Mouse (Mus musculus) heart, embryonic 16.5 days (tissue): ENCODE measurements around the gene Utrn. TPM values are rescaled to one million over a fixed set of nuclear protein-coding genes. Genes with fewer than 3 reads are reported as not detected.

Source experiments
- ATAC-seq: fragments of 200-750 bp; cut with Nextera tagmentation; replicated peaks from 2 replicates; pipeline ENCODE4 v1.8.0; 2017; ENCODE audit warnings: moderate number of reproducible peaks; ENCODE audit not compliant: insufficient read depth, low FRiP score; ENCODE audit errors: extremely low read depth
- H3K27ac ChIP-seq: fragments of 300-500 bp; sonication (generic); 2 replicates; pipeline ENCODE4 v1.5.1; 2014; ENCODE audit warnings: mild to moderate bottlenecking, low read length, control low read depth, moderate library complexity
- H3K27me3 ChIP-seq: fragments of 300-500 bp; sonication (generic); 2 replicates; pipeline ENCODE4 v1.6.1; 2014; ENCODE audit warnings: low read length, mixed read lengths; ENCODE audit not compliant: control insufficient read depth, insufficient read depth
- H3K36me3 ChIP-seq: fragments of 300-500 bp; sonication (generic); 2 replicates; pipeline ENCODE4 v1.6.1; 2014; ENCODE audit not compliant: control insufficient read depth, insufficient read depth
- H3K4me1 ChIP-seq: fragments of 300-500 bp; sonication (generic); 2 replicates; pipeline ENCODE4 v1.6.1; 2014; ENCODE audit warnings: low read length, mixed read lengths; ENCODE audit not compliant: control insufficient read depth, insufficient read depth
- H3K4me2 ChIP-seq: fragments of 300-500 bp; sonication (generic); 2 replicates; pipeline ENCODE4 v1.6.1; 2014; ENCODE audit warnings: low read depth, mild to moderate bottlenecking, control low read depth, low read length
- H3K4me3 ChIP-seq: fragments of 300-500 bp; sonication (generic); 2 replicates; pipeline ENCODE4 v1.5.1; 2014; ENCODE audit warnings: mild to moderate bottlenecking, control low read depth, low read length
- H3K9ac ChIP-seq: fragments of 300-500 bp; sonication (generic); 2 replicates; pipeline ENCODE4 v1.6.1; 2014; ENCODE audit warnings: low read length, control low read depth
- H3K9me3 ChIP-seq: fragments of 300-500 bp; sonication (generic); replicated peaks from 2 replicates; pipeline ENCODE4 v1.6.1; 2016; ENCODE audit warnings: low read length; ENCODE audit not compliant: control insufficient read depth
- WGBS: fragments of 180-500 bp; shearing (Covaris S2); extraction: QIAGEN DNeasy Blood & Tissue Kit; methylation state at CpG from one replicate; pipeline ENCODE4 v1.1.7; 2014; 5-methylcytosine and 5-hydroxymethylcytosine counted together
- polyA plus RNA-seq: library from polyadenylated mRNA; unstranded; fragments of >200 nt; fragmentation: Nextera tagmentation; extraction: Ambion mirVana; gene quantifications from 2 replicates; pipeline ENCODE4 v1.2.1, GENCODE M21; 2015

The Utrn gene
- polyA plus RNA-seq, 1 experiment from 2014 or later = 65.7 TPM

GRCm38 (mm10) chr10:12834215-12834614 is 35.0 kb downstream of the Utrn start:
- no peak overlapping the region for H3K4me3 ChIP-seq
- 62% methylated on average over 1 of the region's 1 CpGs for WGBS
- H3K27ac ChIP-seq = no peak overlapping the region
- no peaks in the 10 kb centered on the region for H3K9me3 ChIP-seq
- no peaks in the 10 kb centered on the region for H3K27me3 ChIP-seq
- no peak overlapping the region for H3K9ac ChIP-seq
- peaks cover 9% of the 10 kb centered on the region for H3K4me1 ChIP-seq
- ATAC-seq = no peak
- no peaks in the 10 kb centered on the region for H3K36me3 ChIP-seq
- H3K4me2 ChIP-seq = no peak overlapping the region

GRCm38 (mm10) chr10:12832163-12832562 is 37.0 kb downstream of the Utrn start:
- Histone ChIP-seq H3K4me2 (no peak overlapping the region), H3K36me3 (no peaks in the 10 kb centered on the region), H3K9ac (no peak overlapping the region), H3K9me3 (no peaks in the 10 kb centered on the region), H3K27ac (no peak overlapping the region), H3K4me1 (peaks cover 19% of the 10 kb centered on the region), H3K4me3 (no peak overlapping the region), H3K27me3 (no peaks in the 10 kb centered on the region)
- 74% methylated on average over 8 of the region's 8 CpGs for WGBS
- ATAC-seq = no peak

- WGBS = 10% methylated on average over 4 of the region's 4 CpGs
Measured at GRCm38 (mm10) chr10:12827778-12828177, 41.4 kb downstream of the Utrn start.

GRCm38 (mm10) chr10:12827306-12827705 is 41.9 kb downstream of the Utrn start:
- Histone ChIP-seq H3K4me2 (no peak overlapping the region), H3K27me3 (no peaks in the 10 kb centered on the region), H3K9ac (peak overlapping the region; percentile 39; the same call in 1 of the 2 replicates), H3K9me3 (no peaks in the 10 kb centered on the region), H3K4me1 (peaks cover 44% of the 10 kb centered on the region), H3K4me3 (no peak overlapping the region), H3K27ac (peak overlapping the region; percentile 63), H3K36me3 (no peaks in the 10 kb centered on the region)
- ATAC-seq = no peak
- WGBS = 73% methylated on average over 3 of the region's 3 CpGs

More at GRCm38 (mm10) chr10:12827778-12828177, 41.4 kb downstream of the Utrn start:
- Histone ChIP-seq H3K4me3 (no peak overlapping the region), H3K4me1 (peaks cover 41% of the 10 kb centered on the region), H3K4me2 (no peak overlapping the region), H3K9ac (no peak overlapping the region), H3K27ac (peak overlapping the region; percentile 63), H3K27me3 (no peaks in the 10 kb centered on the region), H3K9me3 (no peaks in the 10 kb centered on the region), H3K36me3 (no peaks in the 10 kb centered on the region)
- ATAC-seq = 0 out of 2 replicates have a peak, but pooled peaks have one; percentile 23

GRCm38 (mm10) chr10:12826760-12827281 is 42.3 kb downstream of the Utrn start:
- peak overlapping the region; percentile 39; the same call in 1 of the 2 replicates for H3K9ac ChIP-seq
- no peaks in the 10 kb centered on the region for H3K27me3 ChIP-seq
- H3K4me1 ChIP-seq = peaks cover 44% of the 10 kb centered on the region
- 36% methylated on average over 6 of the region's 6 CpGs for WGBS
- H3K4me3 ChIP-seq = no peak overlapping the region
- H3K36me3 ChIP-seq = no peaks in the 10 kb centered on the region
- no peak overlapping the region for H3K4me2 ChIP-seq
- no peak; the same call in 1 of the 2 replicates for ATAC-seq
- peak overlapping the region; percentile 63 for H3K27ac ChIP-seq
- no peaks in the 10 kb centered on the region for H3K9me3 ChIP-seq

GRCm38 (mm10) chr10:12824386-12824785 is 44.8 kb downstream of the Utrn start:
- H3K4me1 ChIP-seq = peaks cover 44% of the 10 kb centered on the region

GRCm38 (mm10) chr10:12823437-12824219 is 45.5 kb downstream of the Utrn start:
- ATAC-seq = peak; percentile 25
- 61% methylated on average over 15 of the region's 15 CpGs for WGBS
- H3K4me2 ChIP-seq = no peak overlapping the region; the same call in 1 of the 2 replicates

More at GRCm38 (mm10) chr10:12824386-12824785, 44.8 kb downstream of the Utrn start:
- Histone ChIP-seq H3K36me3 (no peaks in the 10 kb centered on the region), H3K4me2 (no peak overlapping the region), H3K27ac (no peak overlapping the region; the same call in 1 of the 2 replicates), H3K9me3 (no peaks in the 10 kb centered on the region), H3K4me3 (no peak overlapping the region), H3K9ac (no peak overlapping the region), H3K27me3 (no peaks in the 10 kb centered on the region)
- ATAC-seq = no peak
- WGBS = 51% methylated on average over 4 of the region's 4 CpGs

GRCm38 (mm10) chr10:12820978-12821735 is 48.0 kb downstream of the Utrn start:
- Histone ChIP-seq H3K9me3 (no peaks in the 10 kb centered on the region), H3K4me3 (no peak overlapping the region), H3K36me3 (no peaks in the 10 kb centered on the region), H3K27ac (no peak overlapping the region), H3K9ac (no peak overlapping the region), H3K27me3 (no peaks in the 10 kb centered on the region), H3K4me1 (peaks cover 43% of the 10 kb centered on the region), H3K4me2 (no peak overlapping the region)
- no peak for ATAC-seq
- 69% methylated on average over 13 of the region's 13 CpGs for WGBS

More at GRCm38 (mm10) chr10:12823437-12824219, 45.5 kb downstream of the Utrn start:
- Histone ChIP-seq H3K4me1 (peaks cover 45% of the 10 kb centered on the region), H3K36me3 (no peaks in the 10 kb centered on the region), H3K4me3 (no peak overlapping the region), H3K9ac (no peak overlapping the region), H3K27ac (peak overlapping the region; percentile 20; the same call in 1 of the 2 replicates), H3K9me3 (no peaks in the 10 kb centered on the region), H3K27me3 (no peaks in the 10 kb centered on the region)
